Mouse (Mus musculus) liver, embryonic 11.5 days (tissue): Measurements from ENCODE around the gene Gm21119. TPM values are rescaled to one million over a fixed set of nuclear protein-coding genes. Genes with fewer than 3 reads are reported as not detected.
"Not testable (repeated sequence)": the region's sequence is repeated elsewhere in the genome, so short reads cannot be mapped to it uniquely, and the experiment has no call there.

ENCODE experiments used
- ATAC-seq: fragments of 200-750 bp; cut with Nextera tagmentation; replicated peaks from 2 replicates; pipeline ENCODE4 v1.8.0; 2017; ENCODE audit warnings: moderate number of reproducible peaks, mild to moderate bottlenecking, moderate TSS enrichment, moderate library complexity; ENCODE audit not compliant: low FRiP score
- DNase-seq: peaks from one replicate; pipeline ENCODE4 v3.0.0-alpha.2; 2017; ENCODE audit warnings: low spot score
- H3K27ac ChIP-seq: fragments of 300-500 bp; sonication (generic); 2 replicates; pipeline ENCODE4 v1.5.1; 2014; ENCODE audit warnings: mild to moderate bottlenecking, low read depth, low read length, control low read depth
- H3K27me3 ChIP-seq: fragments of 300-500 bp; sonication (generic); replicated peaks from 2 replicates; pipeline ENCODE4 v1.6.1; 2014; ENCODE audit warnings: low read length, mixed read lengths; ENCODE audit not compliant: control insufficient read depth, insufficient read depth
- H3K36me3 ChIP-seq: fragments of 300-500 bp; sonication (generic); 2 replicates; pipeline ENCODE4 v1.6.1; 2014; ENCODE audit warnings: mild to moderate bottlenecking, low read length, moderate library complexity, mixed read lengths; ENCODE audit not compliant: control insufficient read depth, insufficient read depth
- H3K4me1 ChIP-seq: fragments of 300-500 bp; sonication (generic); replicated peaks from 2 replicates; pipeline ENCODE4 v1.6.1; 2014; ENCODE audit warnings: low read length, mixed read lengths; ENCODE audit not compliant: control insufficient read depth, insufficient read depth
- H3K4me2 ChIP-seq: fragments of 300-500 bp; sonication (generic); 2 replicates; pipeline ENCODE4 v1.6.1; 2014; ENCODE audit warnings: mild to moderate bottlenecking, control low read depth, moderate library complexity
- H3K4me3 ChIP-seq: fragments of 300-500 bp; sonication (generic); 2 replicates; pipeline ENCODE4 v1.5.1; 2014; ENCODE audit warnings: low read depth, low read length, control low read depth
- H3K9ac ChIP-seq: fragments of 300-500 bp; sonication (generic); 2 replicates; pipeline ENCODE4 v1.6.1; 2014; ENCODE audit warnings: low read depth, low read length, control low read depth
- H3K9me3 ChIP-seq: fragments of 300-500 bp; sonication (generic); 2 replicates; pipeline ENCODE4 v1.6.1; 2016; ENCODE audit warnings: low read length, inconsistent platforms, mixed read lengths; ENCODE audit not compliant: control insufficient read depth
- WGBS: fragments of 180-500 bp; shearing (Covaris S2); extraction: QIAGEN DNeasy Blood & Tissue Kit; methylation state at CpG from one replicate; pipeline ENCODE4 v1.1.7; 2014; 5-methylcytosine and 5-hydroxymethylcytosine counted together
- polyA plus RNA-seq: library from polyadenylated mRNA; unstranded; fragments of >200 nt; fragmentation: Nextera tagmentation; extraction: Ambion mirVana; gene quantifications from 2 replicates; pipeline ENCODE4 v1.2.1, GENCODE M21; 2014

The Gm21119 gene
- polyA plus RNA-seq = not detected in 2 replicates

DNA sequence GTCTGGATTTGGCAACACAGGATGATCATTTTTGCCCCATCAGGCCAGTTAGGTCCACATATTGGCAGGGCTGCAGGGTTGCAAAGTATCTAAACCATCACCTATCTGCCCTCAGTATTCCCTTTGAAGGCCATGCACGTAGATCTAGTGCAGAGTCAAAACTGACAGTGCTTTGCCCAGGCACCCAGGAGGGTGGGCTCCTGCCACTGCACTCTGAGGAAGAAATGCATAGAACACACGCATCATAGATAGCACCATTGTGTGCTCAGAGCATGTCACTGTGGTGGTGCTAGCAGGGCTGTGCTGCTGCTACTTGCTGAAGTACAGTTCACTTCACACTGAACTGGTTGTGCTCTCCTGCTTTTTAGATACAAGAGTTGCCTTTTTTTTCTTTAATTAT lies at the start of gene Gm21119:
Gm21119 (plus strand) TSS at position 301 of the 400 bp plus-strand sequence.
- not testable (repeated sequence) for H3K36me3 ChIP-seq, H3K4me2 ChIP-seq, ATAC-seq, H3K9ac ChIP-seq, DNase-seq, H3K9me3 ChIP-seq, H3K4me1 ChIP-seq, H3K27me3 ChIP-seq, H3K4me3 ChIP-seq, H3K27ac ChIP-seq
- no CpG with 5 or more reads among the region's 2 CpGs for WGBS

GRCm38 (mm10) chr8:20566753-20567152 lies 48.0 kb upstream of the Gm21119 start:
- not testable (repeated sequence) for H3K4me1 ChIP-seq, H3K27ac ChIP-seq, ATAC-seq, H3K9ac ChIP-seq, H3K36me3 ChIP-seq, DNase-seq, H3K4me2 ChIP-seq, H3K27me3 ChIP-seq, H3K4me3 ChIP-seq, H3K9me3 ChIP-seq
- WGBS = no CpG with 5 or more reads among the region's 1 CpGs

DNA sequence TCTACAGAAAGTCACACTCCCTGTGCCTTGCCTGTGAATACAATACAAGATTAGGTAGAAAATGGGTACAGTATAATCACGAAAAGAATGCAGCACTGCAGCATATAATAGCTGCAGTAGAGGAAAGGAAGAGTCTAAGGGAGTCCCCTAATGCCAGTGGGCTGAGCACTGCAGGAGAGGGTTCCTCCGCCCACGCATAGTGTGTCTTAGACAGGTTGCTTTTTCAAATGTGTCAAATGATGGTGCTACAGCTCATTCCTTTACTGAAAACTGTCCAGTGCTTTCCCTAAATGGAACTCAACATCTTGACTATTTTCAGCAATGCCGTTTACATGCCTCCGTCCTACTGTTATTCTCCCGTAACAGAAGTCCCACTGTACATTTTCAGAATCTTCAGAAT lies 33.6 kb upstream of the Gm21119 start:
- H3K27me3 ChIP-seq, DNase-seq, H3K4me2 ChIP-seq, H3K9me3 ChIP-seq, H3K9ac ChIP-seq, ATAC-seq, H3K36me3 ChIP-seq, H3K4me3 ChIP-seq, H3K4me1 ChIP-seq, H3K27ac ChIP-seq: not testable (repeated sequence)
- 91% methylated on average over 3 of the region's 6 CpGs for WGBS

DNA sequence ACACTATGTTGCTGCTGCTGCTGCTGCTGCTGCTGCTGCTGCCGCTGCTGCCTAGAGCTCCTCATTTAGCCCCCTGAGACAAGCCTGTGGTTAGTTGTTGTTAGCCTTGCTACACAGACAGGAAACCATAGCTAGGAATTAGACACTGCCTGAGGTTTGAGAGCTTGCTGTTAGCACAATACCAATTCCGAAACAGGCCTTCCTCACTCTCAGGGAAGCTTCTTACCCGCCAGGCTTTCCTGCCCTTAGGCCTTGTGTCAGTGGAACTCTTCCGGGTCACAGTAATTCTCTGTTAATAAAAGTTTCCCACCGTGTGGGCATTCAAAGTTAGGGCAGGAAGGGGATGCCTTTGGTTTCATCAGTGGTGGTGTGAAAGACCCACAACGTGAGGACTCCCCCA lies 31.9 kb upstream of the Gm21119 start:
- not testable (repeated sequence) for H3K9me3 ChIP-seq, H3K9ac ChIP-seq, DNase-seq, H3K36me3 ChIP-seq, ATAC-seq, H3K4me2 ChIP-seq, H3K4me1 ChIP-seq, H3K4me3 ChIP-seq, H3K27ac ChIP-seq, H3K27me3 ChIP-seq
- 70% methylated on average over 4 of the region's 6 CpGs for WGBS

DNA sequence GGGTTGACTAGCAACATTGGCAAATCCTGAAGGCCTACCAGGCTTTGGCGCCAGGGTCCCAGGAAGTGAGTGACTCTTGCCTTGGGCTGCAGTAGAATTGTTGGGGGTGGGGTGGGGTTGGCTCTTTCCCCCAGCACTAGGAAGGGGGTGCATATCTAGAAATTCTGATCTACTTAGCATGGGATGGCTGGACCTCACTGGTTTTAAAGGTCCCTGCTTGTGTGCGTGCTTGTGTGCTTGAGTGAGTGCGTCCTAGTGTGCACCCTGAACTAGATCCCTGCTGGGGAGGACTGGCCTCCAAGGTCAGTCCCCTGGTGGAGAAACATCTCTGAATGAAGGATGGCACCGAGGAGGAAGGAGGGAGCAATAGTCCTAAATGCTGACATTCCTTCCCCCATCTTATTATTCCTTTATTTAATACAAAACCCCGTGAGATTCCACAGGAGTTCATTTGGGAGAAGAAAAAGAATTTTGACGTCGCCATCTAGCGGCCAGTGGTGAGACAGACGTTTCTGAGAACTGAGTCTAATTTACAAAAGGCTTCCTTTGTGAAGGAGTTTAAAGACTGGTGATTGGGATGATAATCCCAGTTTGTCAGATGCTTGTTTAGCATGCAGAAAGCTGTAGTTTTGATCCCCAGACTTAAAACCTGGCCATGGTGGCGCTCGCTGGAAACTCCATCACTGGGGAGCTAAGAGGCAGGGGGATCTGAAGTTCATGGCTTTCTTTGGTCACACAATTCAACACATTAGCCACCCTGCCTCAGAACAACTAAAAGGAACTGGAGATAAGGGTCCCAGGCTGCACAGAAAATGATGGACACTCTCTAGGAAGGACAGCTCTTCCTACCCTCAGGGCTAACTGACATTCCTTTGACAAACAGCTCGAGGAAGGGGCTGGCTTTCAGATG lies 26.2 kb upstream of the Gm21119 start:
- H3K36me3 ChIP-seq, H3K9me3 ChIP-seq, H3K4me2 ChIP-seq, H3K9ac ChIP-seq, H3K27ac ChIP-seq, H3K4me1 ChIP-seq, H3K27me3 ChIP-seq, H3K4me3 ChIP-seq: not testable (repeated sequence)
- ATAC-seq (peak; percentile 68), DNase-seq (peak; percentile 27)
- 28% methylated on average over 4 of the region's 12 CpGs for WGBS

DNA sequence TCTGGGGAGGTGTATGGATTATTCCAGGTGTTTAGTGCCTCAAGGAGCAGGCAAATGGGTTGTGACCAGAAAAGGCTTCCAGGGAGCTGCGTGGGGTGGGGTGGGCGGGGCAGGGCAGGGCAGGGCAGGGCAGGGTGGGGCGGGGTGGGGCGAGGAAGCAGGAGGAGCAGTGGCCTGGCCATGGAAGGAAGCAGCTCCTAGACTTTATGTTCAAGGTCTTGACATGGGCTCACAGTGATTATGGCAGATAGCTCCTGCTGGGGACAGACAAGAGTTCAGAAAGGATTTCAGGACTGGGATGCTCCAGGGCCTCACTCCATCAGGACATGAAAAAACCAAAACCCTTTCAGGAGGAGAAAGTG lies 25.6 kb upstream of the Gm21119 start:
- not testable (repeated sequence) for H3K27me3 ChIP-seq, DNase-seq, H3K27ac ChIP-seq, H3K4me2 ChIP-seq, H3K4me3 ChIP-seq, H3K4me1 ChIP-seq, H3K36me3 ChIP-seq, H3K9ac ChIP-seq, H3K9me3 ChIP-seq
- WGBS = 75% methylated on average over 1 of the region's 4 CpGs
- peak; percentile 86 for ATAC-seq

DNA sequence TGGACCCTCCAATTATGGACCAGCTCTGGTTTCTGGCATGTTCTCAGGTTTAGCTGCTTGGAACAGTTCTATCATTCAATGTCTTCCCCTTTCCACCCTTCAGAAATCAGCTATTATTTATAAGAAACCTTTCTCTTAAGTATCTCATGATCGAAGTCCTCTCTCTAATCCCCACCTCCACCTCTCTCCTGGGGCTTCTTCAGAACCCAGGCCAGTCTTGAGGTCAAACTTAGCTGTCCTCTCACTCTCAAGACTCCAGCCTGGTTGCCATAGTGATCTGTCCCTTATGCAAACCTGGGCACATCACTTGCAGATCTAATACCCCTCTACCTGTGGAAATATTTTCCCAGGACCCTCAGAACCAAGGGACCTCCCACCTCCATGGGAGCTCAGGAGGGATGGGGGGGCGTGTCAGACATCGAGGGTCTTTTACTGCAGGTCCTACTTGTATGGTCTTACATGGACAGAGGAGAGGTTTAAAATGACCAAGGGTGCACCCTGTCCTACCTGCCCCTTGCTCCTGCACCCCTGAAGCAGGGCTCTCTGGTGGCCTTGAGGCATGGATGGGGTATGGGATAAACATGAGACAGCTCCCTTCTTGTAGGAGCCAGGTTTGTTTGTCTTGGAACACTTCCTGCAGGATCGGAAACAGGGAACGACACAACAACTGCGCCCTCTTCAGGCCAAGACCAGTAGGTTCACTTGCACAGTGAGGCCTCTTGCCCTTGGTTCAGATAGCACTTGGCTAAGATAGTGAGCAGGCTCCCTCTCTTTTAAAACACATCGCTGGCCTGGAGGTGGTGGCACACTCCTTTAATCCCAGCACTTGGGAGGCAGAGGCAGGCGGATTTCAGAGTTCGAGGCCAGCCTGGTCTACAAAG lies 24.4 kb upstream of the Gm21119 start:
- not testable (repeated sequence) for H3K36me3 ChIP-seq, ATAC-seq, H3K4me1 ChIP-seq, H3K27ac ChIP-seq, H3K9ac ChIP-seq, H3K4me2 ChIP-seq, H3K4me3 ChIP-seq, H3K27me3 ChIP-seq, H3K9me3 ChIP-seq
- peak; percentile 20 for DNase-seq
- WGBS = 69% methylated on average over 3 of the region's 9 CpGs

DNA sequence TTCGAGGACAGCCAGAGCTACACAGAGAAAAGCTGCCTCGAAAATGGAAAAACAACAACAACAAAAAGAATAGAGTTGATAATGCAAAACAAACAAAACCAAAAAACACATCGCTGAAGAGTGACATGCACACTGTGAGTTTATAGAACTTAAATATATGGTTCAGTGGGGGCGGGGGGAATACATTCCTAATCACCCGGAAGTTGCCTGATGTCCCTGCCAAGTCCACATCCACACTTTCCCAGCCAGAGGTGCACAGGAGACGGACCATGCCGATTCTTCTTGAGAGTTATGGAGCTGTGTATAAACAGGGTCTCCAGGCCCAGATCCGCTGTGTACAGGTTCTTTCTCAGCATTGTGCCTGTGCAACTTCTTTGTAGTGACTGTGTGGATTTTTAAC lies 23.7 kb upstream of the Gm21119 start:
- not testable (repeated sequence) for H3K9me3 ChIP-seq, ATAC-seq, H3K27me3 ChIP-seq, H3K27ac ChIP-seq, H3K4me3 ChIP-seq, H3K4me2 ChIP-seq, H3K36me3 ChIP-seq, H3K9ac ChIP-seq, H3K4me1 ChIP-seq, DNase-seq
- WGBS = 73% methylated on average over 4 of the region's 8 CpGs
